ENCODE assay signal across 13 mouse cellular contexts in genomic region chr4:129145411-129145810, GRCm38 (mm10). TPM values are rescaled to one million over a fixed set of nuclear protein-coding genes. Genes with fewer than 3 reads are reported as not detected.
DNase-seq lines count a peak whose midpoint lies in the region; ATAC-seq lines count a peak whose summit lies in the region.
"Had no signal": no experiment of that assay in that cellular context is flagged by ENCODE, and none has a peak within 500 bp of the region (broad histone marks: within the 10 kb centered on the region; RNA-seq: fewer than 3 reads in every experiment).

No protein-coding gene starts in this region.

- no peaks in the 10 kb centered on the region for H3K27me3 ChIP-seq in heart, embryonic 15.5 days
- no peaks in the 10 kb centered on the region for H3K27me3 ChIP-seq in embryonic facial prominence, embryonic 13.5 days
- H3K27me3 ChIP-seq in forebrain, embryonic 14.5 days (replicated peaks; ENCODE audit: control insufficient read depth, insufficient read depth, low read length): no peaks in the 10 kb centered on the region
- no peaks in the 10 kb centered on the region for H3K27me3 ChIP-seq in midbrain, embryonic 14.5 days (ENCODE audit: control insufficient read depth, insufficient read depth, low read length)

- DNase-seq in heart, postnatal 10 days: no peak
- DNase-seq in forebrain, embryonic 14.5 days (ENCODE audit: low spot score): no peak
- DNase-seq in midbrain, embryonic 14.5 days: no peak
- no peak for DNase-seq in spleen, adult 12 weeks (ENCODE audit: low spot score)
- no peak for DNase-seq in thymus, postnatal 14 days
- DNase-seq in kidney, postnatal 14 days: no peak
- DNase-seq: adrenal gland, postnatal 36 days; kidney, adult 18-20 months; lung, postnatal 14 days had no signal

- no peak for ATAC-seq in heart, embryonic 15.5 days (replicated peaks; ENCODE audit: insufficient number of reproducible peaks, insufficient read depth, low FRiP score, low read depth)
- ATAC-seq in embryonic facial prominence, embryonic 13.5 days (ENCODE audit: insufficient number of reproducible peaks, insufficient read depth, low FRiP score, low TSS enrichment, low read depth): no peak
- ATAC-seq in forebrain, embryonic 14.5 days: no peak
- ATAC-seq in midbrain, embryonic 14.5 days (ENCODE audit: low FRiP score, low TSS enrichment): no peak

- H3K36me3 ChIP-seq in heart, embryonic 15.5 days: peaks cover 11% of the 10 kb centered on the region; the same call in 1 of the 2 replicates
- peaks cover 22% of the 10 kb centered on the region for H3K36me3 ChIP-seq in embryonic facial prominence, embryonic 13.5 days
- peaks cover 14% of the 10 kb centered on the region for H3K36me3 ChIP-seq in forebrain, embryonic 14.5 days (ENCODE audit: control insufficient read depth, insufficient read depth, low read length)
- H3K36me3 ChIP-seq in midbrain, embryonic 14.5 days (ENCODE audit: control insufficient read depth, insufficient read depth, low read length): peaks cover 16% of the 10 kb centered on the region

- H3K4me3 ChIP-seq in heart, embryonic 15.5 days: no peak overlapping the region
- H3K4me3 ChIP-seq in embryonic facial prominence, embryonic 13.5 days: no peak overlapping the region
- no peak overlapping the region for H3K4me3 ChIP-seq in forebrain, embryonic 14.5 days (ENCODE audit: low read depth, low read length)
- H3K4me3 ChIP-seq in midbrain, embryonic 14.5 days (replicated peaks; ENCODE audit: low read depth, low read length): no peak overlapping the region

- H3K9me3 ChIP-seq in heart, embryonic 15.5 days (replicated peaks): no peaks in the 10 kb centered on the region
- H3K9me3 ChIP-seq in embryonic facial prominence, embryonic 13.5 days: no peaks in the 10 kb centered on the region
- H3K9me3 ChIP-seq in forebrain, embryonic 14.5 days (replicated peaks; ENCODE audit: control insufficient read depth, low read length): no peaks in the 10 kb centered on the region
- H3K9me3 ChIP-seq in midbrain, embryonic 14.5 days (ENCODE audit: control insufficient read depth, low read length): no peaks in the 10 kb centered on the region

- H3K4me1 ChIP-seq in heart, embryonic 15.5 days (replicated peaks): peaks cover 66% of the 10 kb centered on the region
- H3K4me1 ChIP-seq in embryonic facial prominence, embryonic 13.5 days: peaks cover 35% of the 10 kb centered on the region
- peaks cover 20% of the 10 kb centered on the region for H3K4me1 ChIP-seq in forebrain, embryonic 14.5 days (ENCODE audit: control insufficient read depth, insufficient read depth, low read length)
- H3K4me1 ChIP-seq in midbrain, embryonic 14.5 days (ENCODE audit: control insufficient read depth, insufficient read depth, low read length): peaks cover 17% of the 10 kb centered on the region

- peak overlapping the region; percentile 33; the same call in 1 of the 2 replicates for H3K27ac ChIP-seq in heart, embryonic 15.5 days
- H3K27ac ChIP-seq in embryonic facial prominence, embryonic 13.5 days: peak overlapping the region; percentile 72; the same call in 1 of the 2 replicates
- H3K27ac ChIP-seq in forebrain, embryonic 14.5 days (ENCODE audit: low read depth, low read length): peak overlapping the region; percentile 79
- peak overlapping the region; percentile 70 for H3K27ac ChIP-seq in midbrain, embryonic 14.5 days (replicated peaks; ENCODE audit: low read depth, low read length)

- intact Hi-C loops in heart, postnatal 10 days (cut with DNase I): loop anchor here (5.0 kb wide), 1 partner anchor 42 kb away; the partner anchor contains the start of genes S100pbp and Yars

- no peak overlapping the region for H3K9ac ChIP-seq in heart, embryonic 15.5 days
- no peak overlapping the region for H3K9ac ChIP-seq in embryonic facial prominence, embryonic 13.5 days
- H3K9ac ChIP-seq in forebrain, embryonic 14.5 days (ENCODE audit: low read length): no peak overlapping the region
- no peak overlapping the region for H3K9ac ChIP-seq in midbrain, embryonic 14.5 days (replicated peaks; ENCODE audit: low read length)

- WGBS in heart, embryonic 15.5 days: 55% methylated on average over 4 of the region's 4 CpGs
- 69% methylated on average over 4 of the region's 4 CpGs for WGBS in embryonic facial prominence, embryonic 13.5 days
- 69% methylated on average over 4 of the region's 4 CpGs for WGBS in forebrain, embryonic 14.5 days
- WGBS in midbrain, embryonic 14.5 days: 81% methylated on average over 4 of the region's 4 CpGs

- H3K4me2 ChIP-seq in heart, embryonic 15.5 days: no peak overlapping the region
- no peak overlapping the region for H3K4me2 ChIP-seq in embryonic facial prominence, embryonic 13.5 days
- H3K4me2 ChIP-seq in forebrain, embryonic 14.5 days (ENCODE audit: low read length): no peak overlapping the region
- H3K4me2 ChIP-seq in midbrain, embryonic 14.5 days (ENCODE audit: low read length): no peak overlapping the region
- H3K4me2 ChIP-seq: liver, embryonic 11.5 days had no signal

RNA-seq across cellular contexts. Expression of gene Fndc5, which starts 8.6 kb away (rescaled TPM):
- polyA plus RNA-seq in heart, embryonic 15.5 days (2015; fragmentation: Nextera tagmentation; extraction: Ambion mirVana): 12.2 and 12.3 TPM in 2 replicates
- total RNA-seq in heart, postnatal 10 days (2021): 100 to 1,000 TPM; 162 to 167 TPM
- 4.7 and 4.8 TPM in 2 replicates for polyA plus RNA-seq in embryonic facial prominence, embryonic 13.5 days (2015; fragmentation: Nextera tagmentation; extraction: Ambion mirVana)
- 1.3 and 1.7 TPM in 2 replicates for polyA plus RNA-seq in forebrain, embryonic 14.5 days (2014; fragmentation: Nextera tagmentation; extraction: Ambion mirVana)
- polyA plus RNA-seq in midbrain, embryonic 14.5 days (2014; fragmentation: Nextera tagmentation; extraction: Ambion mirVana): 5.6 and 8.0 TPM in 2 replicates

RNA-seq across cellular contexts. Expression of gene Hpca, which starts 23.6 kb away (rescaled TPM):
- 0.68 and 1.2 TPM in 2 replicates for polyA plus RNA-seq in heart, embryonic 15.5 days (2015; fragmentation: Nextera tagmentation; extraction: Ambion mirVana)
- total RNA-seq in heart, postnatal 10 days (2021): under 1 TPM in 1 of 2 experiments, not detected in 1; 0.47 TPM
- polyA plus RNA-seq in embryonic facial prominence, embryonic 13.5 days (2015; fragmentation: Nextera tagmentation; extraction: Ambion mirVana): 2.7 and 3.1 TPM in 2 replicates
- polyA plus RNA-seq in forebrain, embryonic 14.5 days (2014; fragmentation: Nextera tagmentation; extraction: Ambion mirVana): 16.8 and 23.1 TPM in 2 replicates
- 26.4 and 31.7 TPM in 2 replicates for polyA plus RNA-seq in midbrain, embryonic 14.5 days (2014; fragmentation: Nextera tagmentation; extraction: Ambion mirVana)

RNA-seq across cellular contexts. Expression of gene Tmem54, which starts 40.1 kb away (rescaled TPM):
- polyA plus RNA-seq in heart, embryonic 15.5 days (2015; fragmentation: Nextera tagmentation; extraction: Ambion mirVana): 0.35 and 1.6 TPM in 2 replicates
- total RNA-seq in heart, postnatal 10 days (2021): not detected
- 10.6 and 11.3 TPM in 2 replicates for polyA plus RNA-seq in embryonic facial prominence, embryonic 13.5 days (2015; fragmentation: Nextera tagmentation; extraction: Ambion mirVana)
- not detected in 2 replicates for polyA plus RNA-seq in forebrain, embryonic 14.5 days (2014; fragmentation: Nextera tagmentation; extraction: Ambion mirVana)
- polyA plus RNA-seq in midbrain, embryonic 14.5 days (2014; fragmentation: Nextera tagmentation; extraction: Ambion mirVana): not detected in 2 replicates
- total RNA-seq: adrenal gland, postnatal 36 days; layer of hippocampus, postnatal 10 days had no signal

RNA-seq across cellular contexts. Expression of gene S100pbp, which starts 44.1 kb away (rescaled TPM):
- 10.8 and 13.2 TPM in 2 replicates for polyA plus RNA-seq in heart, embryonic 15.5 days (2015; fragmentation: Nextera tagmentation; extraction: Ambion mirVana)
- 10 to 100 TPM; 18.0 to 21.7 TPM for total RNA-seq in heart, postnatal 10 days (2021)
- polyA plus RNA-seq in embryonic facial prominence, embryonic 13.5 days (2015; fragmentation: Nextera tagmentation; extraction: Ambion mirVana): 25.4 and 25.5 TPM in 2 replicates
- 9.7 and 11.8 TPM in 2 replicates for polyA plus RNA-seq in forebrain, embryonic 14.5 days (2014; fragmentation: Nextera tagmentation; extraction: Ambion mirVana)
- 18.2 and 23.7 TPM in 2 replicates for polyA plus RNA-seq in midbrain, embryonic 14.5 days (2014; fragmentation: Nextera tagmentation; extraction: Ambion mirVana)

RNA-seq across cellular contexts. Expression of gene Yars, which starts 44.1 kb away (rescaled TPM):
- 40.8 and 48.8 TPM in 2 replicates for polyA plus RNA-seq in heart, embryonic 15.5 days (2015; fragmentation: Nextera tagmentation; extraction: Ambion mirVana)
- total RNA-seq in heart, postnatal 10 days (2021): 10 to 100 TPM; 38.8 to 39.2 TPM
- 80.0 and 84.5 TPM in 2 replicates for polyA plus RNA-seq in embryonic facial prominence, embryonic 13.5 days (2015; fragmentation: Nextera tagmentation; extraction: Ambion mirVana)
- 110 and 126 TPM in 2 replicates for polyA plus RNA-seq in forebrain, embryonic 14.5 days (2014; fragmentation: Nextera tagmentation; extraction: Ambion mirVana)
- 116 and 122 TPM in 2 replicates for polyA plus RNA-seq in midbrain, embryonic 14.5 days (2014; fragmentation: Nextera tagmentation; extraction: Ambion mirVana)
